8 mouse cellular contexts compared by ENCODE assay signal in the genomic region with DNA sequence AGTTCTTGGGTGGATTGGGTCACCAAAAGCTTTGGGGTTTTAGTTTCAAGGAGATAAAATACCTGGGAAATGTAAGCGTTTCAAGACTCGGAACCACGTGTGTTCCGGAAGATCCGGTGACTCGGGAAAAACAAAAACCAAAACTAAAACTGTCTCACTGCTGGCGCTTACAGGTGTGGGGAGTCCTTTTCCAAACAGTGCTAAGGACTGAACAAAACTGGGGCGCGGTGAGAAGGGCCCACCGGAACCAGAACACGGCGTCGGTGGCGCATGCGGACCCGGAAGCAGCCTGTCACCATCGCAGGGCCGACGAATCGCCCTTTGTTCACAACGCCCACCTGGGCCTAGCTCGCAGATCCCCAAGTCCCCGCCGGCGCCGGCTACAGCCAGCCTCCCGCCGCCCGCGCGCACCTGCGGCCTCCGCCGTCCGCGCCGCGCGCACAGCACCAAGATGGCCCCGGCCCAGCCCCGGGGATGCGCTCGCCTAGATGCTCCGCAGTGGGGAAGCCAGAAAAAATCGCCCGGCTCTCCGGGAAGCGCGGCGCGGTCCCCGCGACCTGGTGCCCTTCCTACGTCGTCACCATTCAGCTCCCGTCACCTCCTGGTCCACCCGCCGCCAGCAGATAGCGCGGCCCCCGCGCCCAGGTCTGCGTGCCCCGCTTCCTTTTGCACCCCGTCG. TPM values are rescaled to one million over a fixed set of nuclear protein-coding genes. Genes with fewer than 3 reads are reported as not detected.
DNase-seq lines count a peak whose midpoint lies in the region; ATAC-seq and TF ChIP-seq lines count a peak whose summit lies in the region.

No protein-coding gene starts in this region.

- under 1% methylated on average over 66 of the region's 66 CpGs for WGBS in forebrain, embryonic 16.5 days
- under 1% methylated on average over 63 of the region's 66 CpGs for WGBS in intestine, postnatal 0 days
- WGBS in liver, embryonic 12.5 days (ENCODE audit: insufficient replicate concordance), result under 1% methylated on average over 60 of the region's 66 CpGs

- peak overlapping the region; percentile 94 for H3K4me3 ChIP-seq in forebrain, embryonic 16.5 days (replicated peaks; ENCODE audit: low read length)
- peak overlapping the region; percentile 99 for H3K4me3 ChIP-seq in intestine, postnatal 0 days (ENCODE audit: low read depth, low read length)
- peak overlapping the region; percentile 96 for H3K4me3 ChIP-seq in liver, embryonic 12.5 days
- H3K4me3 ChIP-seq in myocyte, result peak overlapping the region; percentile 71

- peak overlapping the region; percentile 96 for H3K27ac ChIP-seq in forebrain, embryonic 16.5 days (ENCODE audit: low read length)
- H3K27ac ChIP-seq in intestine, postnatal 0 days (ENCODE audit: low read depth, low read length), result peak overlapping the region; percentile 89
- peak overlapping the region; percentile 92 for H3K27ac ChIP-seq in liver, embryonic 12.5 days

- DNase-seq in layer of hippocampus, adult 11-12 months (ENCODE audit: low spot score), result peak; percentile 56
- no peak for DNase-seq in layer of hippocampus, adult 9-10 months (ENCODE audit: low spot score)
- peak; percentile 55 for DNase-seq in adipocyte (ENCODE audit: low spot score)
- DNase-seq in yolk sac, embryonic 10.5 days (ENCODE audit: low spot score), result peak; percentile 58

- peak; percentile 23 for TF ChIP-seq POLR2A in myocyte (IDR thresholded peaks at IDR 0.05; ENCODE audit: insufficient read length, low read depth)

- peak overlapping the region; percentile 80 for H3ac ChIP-seq in myocyte (ENCODE audit: control insufficient read depth, insufficient read length)

- H3K79me2 ChIP-seq in myocyte (ENCODE audit: control insufficient read depth, insufficient read depth), result peaks cover 51% of the 10 kb centered on the region

- no peaks in the 10 kb centered on the region for H3K9me3 ChIP-seq in forebrain, embryonic 16.5 days (ENCODE audit: control insufficient read depth, low read length)
- no peaks in the 10 kb centered on the region for H3K9me3 ChIP-seq in intestine, postnatal 0 days (ENCODE audit: control insufficient read depth)
- H3K9me3 ChIP-seq in liver, embryonic 12.5 days (replicated peaks), result no peaks in the 10 kb centered on the region

- no peak for TF ChIP-seq CTCF in intestine, postnatal 0 days (IDR thresholded peaks at IDR 0.05; ENCODE audit: low read depth)

- ATAC-seq in forebrain, embryonic 16.5 days, result peak; percentile 51
- ATAC-seq in intestine, postnatal 0 days, result peak; percentile 64
- ATAC-seq in liver, embryonic 12.5 days, result peak; percentile 62

- H3K4me2 ChIP-seq in forebrain, embryonic 16.5 days (ENCODE audit: low read length), result peak overlapping the region; percentile 81
- peak overlapping the region; percentile 98 for H3K4me2 ChIP-seq in intestine, postnatal 0 days (replicated peaks; ENCODE audit: low read depth)
- H3K4me2 ChIP-seq in liver, embryonic 12.5 days, result peak overlapping the region; percentile 97
- peak overlapping the region; percentile 92 for H3K4me2 ChIP-seq in myocyte (ENCODE audit: low read depth)

- peak overlapping the region; percentile 93 for H3K9ac ChIP-seq in forebrain, embryonic 16.5 days (replicated peaks; ENCODE audit: low read depth, low read length)
- H3K9ac ChIP-seq in intestine, postnatal 0 days (ENCODE audit: low read depth, low read length), result peak overlapping the region; percentile 73
- peak overlapping the region; percentile 90 for H3K9ac ChIP-seq in liver, embryonic 12.5 days

- peaks cover 19% of the 10 kb centered on the region for H3K36me3 ChIP-seq in forebrain, embryonic 16.5 days (ENCODE audit: control insufficient read depth, insufficient read depth)
- peaks cover 25% of the 10 kb centered on the region for H3K36me3 ChIP-seq in intestine, postnatal 0 days (ENCODE audit: control insufficient read depth, insufficient read depth)
- H3K36me3 ChIP-seq in liver, embryonic 12.5 days, result peaks cover 32% of the 10 kb centered on the region
- H3K36me3 ChIP-seq in myocyte (ENCODE audit: control insufficient read depth, insufficient read depth), result peaks cover 16% of the 10 kb centered on the region

- peaks cover 43% of the 10 kb centered on the region for H3K4me1 ChIP-seq in forebrain, embryonic 16.5 days (replicated peaks; ENCODE audit: control insufficient read depth, insufficient read depth, low read length)
- peaks cover 5% of the 10 kb centered on the region; the same call in 1 of the 2 replicates for H3K4me1 ChIP-seq in intestine, postnatal 0 days (replicated peaks; ENCODE audit: control insufficient read depth, insufficient read depth, low read length)
- peaks cover 38% of the 10 kb centered on the region for H3K4me1 ChIP-seq in liver, embryonic 12.5 days

- no peaks in the 10 kb centered on the region for H3K27me3 ChIP-seq in forebrain, embryonic 16.5 days (replicated peaks; ENCODE audit: control insufficient read depth, insufficient read depth, low read length)
- H3K27me3 ChIP-seq in intestine, postnatal 0 days (replicated peaks; ENCODE audit: control insufficient read depth, insufficient read depth, low read length), result no peaks in the 10 kb centered on the region
- peaks cover 17% of the 10 kb centered on the region; the same call in 1 of the 2 replicates for H3K27me3 ChIP-seq in liver, embryonic 12.5 days (replicated peaks)
- no peaks in the 10 kb centered on the region for H3K27me3 ChIP-seq in myocyte (ENCODE audit: control insufficient read depth, insufficient read depth, insufficient read length)

TF ChIP-seq in myocyte, 11 proteins besides CTCF, POLR2A, EP300 and RAD21:
- TF ChIP-seq MYOG (IDR thresholded peaks at IDR 0.05; ENCODE audit: control insufficient read depth in 1 of 3, insufficient read depth in 1 of 3, insufficient read length in 2 of 3, low read depth in 2 of 3) (no peak), TCF3 (IDR thresholded peaks at IDR 0.05; ENCODE audit: insufficient read length, low read depth) (no peak), E2F4 (IDR thresholded peaks at IDR 0.05; ENCODE audit: insufficient read depth) (no peak), MAX (IDR thresholded peaks at IDR 0.05; ENCODE audit: low read depth) (no peak), TCF12 (IDR thresholded peaks at IDR 0.05; ENCODE audit: insufficient read depth, poor library complexity, severe bottlenecking) (no peak), MYOD1 (IDR thresholded peaks at IDR 0.05; ENCODE audit: control insufficient read depth in 1 of 3, insufficient read length in 2 of 3, low read depth in 2 of 3) (peak in 1 of 3 experiments; percentile 26)

RNA-seq across cellular contexts. Expression of a gene that starts 0.5 kb away (rescaled TPM):
- polyA plus RNA-seq in forebrain, embryonic 16.5 days (2015; fragmentation: Nextera tagmentation; extraction: Ambion mirVana), result 537 and 590 TPM in 2 replicates
- 423 and 444 TPM in 2 replicates for polyA plus RNA-seq in intestine, postnatal 0 days (2015; fragmentation: Nextera tagmentation; extraction: Ambion mirVana)
- polyA plus RNA-seq in liver, embryonic 12.5 days (2016; fragmentation: Nextera tagmentation; extraction: Ambion mirVana), result 455 and 456 TPM in 2 replicates
- polyA plus RNA-seq in myocyte (2012; fragmentation: generic; extraction: Trizol), result 395 TPM

RNA-seq across cellular contexts. Expression of a gene that starts 0.6 kb away (rescaled TPM):
- 70.1 and 73.5 TPM in 2 replicates for polyA plus RNA-seq in forebrain, embryonic 16.5 days (2015; fragmentation: Nextera tagmentation; extraction: Ambion mirVana)
- 1.2 and 1.3 TPM in 2 replicates for polyA plus RNA-seq in intestine, postnatal 0 days (2015; fragmentation: Nextera tagmentation; extraction: Ambion mirVana)
- polyA plus RNA-seq in liver, embryonic 12.5 days (2016; fragmentation: Nextera tagmentation; extraction: Ambion mirVana), result 1.3 and 1.6 TPM in 2 replicates
- 1.6 TPM for polyA plus RNA-seq in myocyte (2012; fragmentation: generic; extraction: Trizol)

RNA-seq across cellular contexts. Expression of a gene that starts 16.9 kb away (rescaled TPM):
- 23.8 and 26.1 TPM in 2 replicates for polyA plus RNA-seq in forebrain, embryonic 16.5 days (2015; fragmentation: Nextera tagmentation; extraction: Ambion mirVana)
- 3.2 and 3.7 TPM in 2 replicates for polyA plus RNA-seq in intestine, postnatal 0 days (2015; fragmentation: Nextera tagmentation; extraction: Ambion mirVana)
- 2.4 and 2.7 TPM in 2 replicates for polyA plus RNA-seq in liver, embryonic 12.5 days (2016; fragmentation: Nextera tagmentation; extraction: Ambion mirVana)
- 48.8 TPM for polyA plus RNA-seq in myocyte (2012; fragmentation: generic; extraction: Trizol)

RNA-seq across cellular contexts. Expression of a gene that starts 28.7 kb away (rescaled TPM):
- polyA plus RNA-seq in forebrain, embryonic 16.5 days (2015; fragmentation: Nextera tagmentation; extraction: Ambion mirVana), result 33.5 and 38.1 TPM in 2 replicates
- 9.8 and 11.1 TPM in 2 replicates for polyA plus RNA-seq in intestine, postnatal 0 days (2015; fragmentation: Nextera tagmentation; extraction: Ambion mirVana)
- polyA plus RNA-seq in liver, embryonic 12.5 days (2016; fragmentation: Nextera tagmentation; extraction: Ambion mirVana), result 17.6 and 18.0 TPM in 2 replicates
- polyA plus RNA-seq in myocyte (2012; fragmentation: generic; extraction: Trizol), result 17.2 TPM

Comparison
In these comparisons a context has a peak if more than half of its experiments do, and no peak if none do; other contexts are left out.
1. RNA of a gene that starts 0.6 kb away (polyA plus RNA-seq): 70.1 to 73.5 TPM in forebrain, embryonic 16.5 days; 1.3 to 1.6 TPM in liver, embryonic 12.5 days, 1.6 TPM in myocyte (single experiment) and 1.2 to 1.3 TPM in intestine, postnatal 0 days; every median in the first group is over 10 times any median in the second.
2. Peak in every context shown above with its lines, with median percentiles within 50 percentile points of each other: ATAC-seq, H3K27ac ChIP-seq, H3K4me2 ChIP-seq, H3K4me3 ChIP-seq and H3K9ac ChIP-seq.